Comparison of ENCODE assay signal across 8 mouse cellular contexts in the genomic region with DNA sequence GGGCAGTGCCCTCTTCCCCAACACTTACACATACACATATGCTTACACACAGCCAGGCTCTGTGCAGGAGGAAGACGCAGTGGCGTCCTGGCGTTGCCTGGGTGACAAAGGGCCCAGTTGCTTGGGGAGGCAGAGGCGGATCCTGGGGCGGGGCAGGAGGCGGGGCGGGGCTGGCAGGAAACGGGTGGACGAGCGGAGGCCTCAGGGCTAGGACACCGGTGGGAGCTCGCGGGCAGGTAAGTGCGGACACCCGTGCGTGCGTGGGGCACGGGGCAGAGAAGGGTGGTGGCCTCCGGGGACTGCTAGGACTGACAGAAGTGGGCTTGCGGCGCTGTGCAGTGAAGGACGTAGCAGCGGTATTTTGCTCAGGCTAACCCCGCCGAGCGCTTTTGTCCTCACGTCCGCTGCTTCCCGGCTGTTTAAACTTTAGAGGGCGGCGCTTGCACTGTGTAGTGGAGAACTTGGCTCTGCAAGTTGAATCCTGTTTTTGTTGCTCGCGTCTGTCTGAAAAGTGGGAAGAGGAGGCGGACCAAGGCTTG. TPM values are rescaled to one million over a fixed set of nuclear protein-coding genes. Genes with fewer than 3 reads are reported as not detected.
DNase-seq lines count a peak whose midpoint lies in the region; ATAC-seq and TF ChIP-seq lines count a peak whose summit lies in the region.

Casp6 (plus strand) TSS at position 155 of the 539 bp plus-strand sequence.

- intact Hi-C loops in heart, postnatal 10 days (cut with DNase I), result loop anchor here (2.0 to 10.0 kb wide), 4 partner anchors 23 to 793 kb away; partner anchors contain the start of genes Gar1, Pla2g12a and Sec24b

- no peaks in the 10 kb centered on the region for H3K9me3 ChIP-seq in ES-Bruce4 (replicated peaks; ENCODE audit: control insufficient read depth, insufficient read depth, low read length, poor library complexity, severe bottlenecking)
- no peaks in the 10 kb centered on the region for H3K9me3 ChIP-seq in forebrain, embryonic 13.5 days (replicated peaks)
- no peaks in the 10 kb centered on the region for H3K9me3 ChIP-seq in liver, embryonic 15.5 days (replicated peaks)
- H3K9me3 ChIP-seq in neural tube, embryonic 11.5 days (ENCODE audit: control insufficient read depth, low read length), result no peaks in the 10 kb centered on the region
- H3K9me3 ChIP-seq in stomach, postnatal 0 days (ENCODE audit: control insufficient read depth, low read length), result no peaks in the 10 kb centered on the region

- no peak for TF ChIP-seq POLR2A in ES-Bruce4 (IDR thresholded peaks at IDR 0.05; ENCODE audit: insufficient read depth, low read length)

- peak; percentile 16 for DNase-seq in cerebellum, adult 11 months
- DNase-seq in heart, postnatal 10 days, result peak; percentile 85 to 86
- DNase-seq in kidney, postnatal 36 days, result peak; percentile 90 to 96
- peak; percentile 85 for DNase-seq in neural tube, embryonic 11.5 days (ENCODE audit: low spot score)
- DNase-seq in stomach, postnatal 0 days (ENCODE audit: low spot score), result peak; percentile 97

- peak within 1 kb of the TSS; percentile 76 for H3K4me2 ChIP-seq in forebrain, embryonic 13.5 days
- peak within 1 kb of the TSS; percentile 87 for H3K4me2 ChIP-seq in liver, embryonic 15.5 days
- peak within 1 kb of the TSS; percentile 61 for H3K4me2 ChIP-seq in neural tube, embryonic 11.5 days (ENCODE audit: low read depth)
- H3K4me2 ChIP-seq in stomach, postnatal 0 days (replicated peaks; ENCODE audit: low read depth), result peak within 1 kb of the TSS; percentile 80

- peaks cover 2% of the 10 kb centered on the region for H3K4me1 ChIP-seq in ES-Bruce4 (ENCODE audit: control insufficient read depth, insufficient read depth, low read length)
- peaks cover 13% of the 10 kb centered on the region for H3K4me1 ChIP-seq in forebrain, embryonic 13.5 days
- peaks cover 65% of the 10 kb centered on the region for H3K4me1 ChIP-seq in liver, embryonic 15.5 days (replicated peaks)
- H3K4me1 ChIP-seq in neural tube, embryonic 11.5 days (ENCODE audit: control insufficient read depth, insufficient read depth, low read length), result peaks cover 5% of the 10 kb centered on the region; the same call in 1 of the 2 replicates
- peaks cover 4% of the 10 kb centered on the region; the same call in 1 of the 2 replicates for H3K4me1 ChIP-seq in stomach, postnatal 0 days (replicated peaks; ENCODE audit: control insufficient read depth, insufficient read depth)

- WGBS in forebrain, embryonic 13.5 days, result under 1% methylated on average over 34 of the region's 34 CpGs
- WGBS in liver, embryonic 15.5 days (ENCODE audit: insufficient replicate concordance), result 0% methylated on average over 34 of the region's 34 CpGs
- WGBS in neural tube, embryonic 11.5 days, result under 1% methylated on average over 33 of the region's 34 CpGs
- WGBS in stomach, postnatal 0 days, result under 1% methylated on average over 32 of the region's 34 CpGs

- peak within 1 kb of the TSS; percentile 93 for H3K4me3 ChIP-seq in ES-Bruce4 (ENCODE audit: low read depth, low read length)
- peak within 1 kb of the TSS; percentile 62 for H3K4me3 ChIP-seq in forebrain, embryonic 13.5 days
- peak within 1 kb of the TSS; percentile 75 for H3K4me3 ChIP-seq in liver, embryonic 15.5 days (replicated peaks)
- H3K4me3 ChIP-seq in neural tube, embryonic 11.5 days (ENCODE audit: low read depth, low read length), result peak within 1 kb of the TSS; percentile 62
- peak within 1 kb of the TSS; percentile 68 for H3K4me3 ChIP-seq in stomach, postnatal 0 days (ENCODE audit: low read depth, low read length)

- no peak for TF ChIP-seq EP300 in ES-Bruce4 (IDR thresholded peaks at IDR 0.05; ENCODE audit: insufficient read depth, low read depth, low read length)
- no peak for TF ChIP-seq EP300 in stomach, postnatal 0 days (optimal IDR thresholded peaks at IDR 0.05)

- H3K27me3 ChIP-seq in ES-Bruce4 (ENCODE audit: control insufficient read depth, insufficient read depth, low read length, poor library complexity, severe bottlenecking), result no peaks in the 10 kb centered on the region
- no peaks in the 10 kb centered on the region for H3K27me3 ChIP-seq in forebrain, embryonic 13.5 days
- H3K27me3 ChIP-seq in liver, embryonic 15.5 days, result no peaks in the 10 kb centered on the region
- H3K27me3 ChIP-seq in neural tube, embryonic 11.5 days (ENCODE audit: control insufficient read depth, insufficient read depth, low read length), result no peaks in the 10 kb centered on the region
- no peaks in the 10 kb centered on the region for H3K27me3 ChIP-seq in stomach, postnatal 0 days (ENCODE audit: control insufficient read depth, insufficient read depth, low read length)

- ATAC-seq in forebrain, embryonic 13.5 days, result peak; percentile 96
- ATAC-seq in liver, embryonic 15.5 days (ENCODE audit: insufficient read depth), result peak; percentile 93
- peak; percentile 95 for ATAC-seq in neural tube, embryonic 11.5 days (ENCODE audit: insufficient read depth, low FRiP score, low TSS enrichment)
- ATAC-seq in stomach, postnatal 0 days (ENCODE audit: low FRiP score, low TSS enrichment), result peak; percentile 93

- H3K27ac ChIP-seq in ES-Bruce4 (ENCODE audit: insufficient read depth, low read length), result no peak within 1 kb of the TSS
- H3K27ac ChIP-seq in forebrain, embryonic 13.5 days, result no peak within 1 kb of the TSS; the same call in 1 of the 2 replicates
- peak within 1 kb of the TSS; percentile 75 for H3K27ac ChIP-seq in liver, embryonic 15.5 days (replicated peaks)
- H3K27ac ChIP-seq in neural tube, embryonic 11.5 days (ENCODE audit: low read depth, low read length), result no peak within 1 kb of the TSS
- H3K27ac ChIP-seq in stomach, postnatal 0 days (replicated peaks), result peak within 1 kb of the TSS; percentile 81

- no peaks in the 10 kb centered on the region for H3K36me3 ChIP-seq in ES-Bruce4 (ENCODE audit: control insufficient read depth, insufficient read depth, low read length, poor library complexity, severe bottlenecking)
- peaks cover 4% of the 10 kb centered on the region; the same call in 1 of the 2 replicates for H3K36me3 ChIP-seq in forebrain, embryonic 13.5 days (ENCODE audit: poor library complexity, severe bottlenecking)
- H3K36me3 ChIP-seq in liver, embryonic 15.5 days (replicated peaks), result peaks cover 17% of the 10 kb centered on the region
- no peaks in the 10 kb centered on the region for H3K36me3 ChIP-seq in neural tube, embryonic 11.5 days (ENCODE audit: control insufficient read depth, insufficient read depth, low read length)
- H3K36me3 ChIP-seq in stomach, postnatal 0 days (ENCODE audit: control insufficient read depth, insufficient read depth, low read length), result no peaks in the 10 kb centered on the region; the same call in 1 of the 2 replicates

- TF ChIP-seq CTCF in ES-Bruce4 (IDR thresholded peaks at IDR 0.05; ENCODE audit: low read depth, low read length), result no peak
- no peak for TF ChIP-seq CTCF in stomach, postnatal 0 days (IDR thresholded peaks at IDR 0.05; ENCODE audit: low read depth)

- H3K9ac ChIP-seq in ES-Bruce4 (ENCODE audit: low read depth, poor library complexity, severe bottlenecking), result peak within 1 kb of the TSS; percentile 50
- H3K9ac ChIP-seq in forebrain, embryonic 13.5 days, result peak within 1 kb of the TSS; percentile 72
- H3K9ac ChIP-seq in liver, embryonic 15.5 days, result peak within 1 kb of the TSS; percentile 68
- peak within 1 kb of the TSS; percentile 61 for H3K9ac ChIP-seq in neural tube, embryonic 11.5 days (ENCODE audit: low read length)
- peak within 1 kb of the TSS; percentile 72 for H3K9ac ChIP-seq in stomach, postnatal 0 days (ENCODE audit: low read length)

RNA-seq across cellular contexts. Expression of gene Casp6, which starts in this region (rescaled TPM):
- polyA plus RNA-seq in ES-Bruce4 (2011; ENCODE audit: insufficient read depth, insufficient read length, low read depth, missing spikeins), result 18.6 and 19.1 TPM in 2 replicates
- 43.6 and 44.8 TPM in 2 replicates for polyA plus RNA-seq in forebrain, embryonic 13.5 days (2015; fragmentation: Nextera tagmentation; extraction: Ambion mirVana)
- 10 to 100 TPM; 19.5 to 25.3 TPM for total RNA-seq in heart, postnatal 10 days (2021)
- polyA plus RNA-seq in liver, embryonic 15.5 days (2015; fragmentation: Nextera tagmentation; extraction: Ambion mirVana), result 27.3 and 30.6 TPM in 2 replicates
- 58.5 and 60.4 TPM in 2 replicates for polyA plus RNA-seq in neural tube, embryonic 11.5 days (2014; fragmentation: Nextera tagmentation; extraction: Ambion mirVana)
- polyA plus RNA-seq in stomach, postnatal 0 days (2015; fragmentation: Nextera tagmentation; extraction: Ambion mirVana), result 164 and 176 TPM in 2 replicates

Comparison
In these comparisons a context has a peak if more than half of its experiments do, and no peak if none do; other contexts are left out.
1. H3K27ac ChIP-seq: peak in liver, embryonic 15.5 days (single experiment) and stomach, postnatal 0 days (single experiment); none in ES-Bruce4 (single experiment), forebrain, embryonic 13.5 days (single experiment) and neural tube, embryonic 11.5 days (single experiment).
2. DNase-seq: peak in every context shown above with its lines; median percentile 97 in stomach, postnatal 0 days; 93 in kidney, postnatal 36 days; 86 in heart, postnatal 10 days; 85 in neural tube, embryonic 11.5 days; 16 in cerebellum, adult 11 months.
3. Peak in every context shown above with its lines, with median percentiles within 50 percentile points of each other: H3K4me3 ChIP-seq, H3K9ac ChIP-seq, ATAC-seq and H3K4me2 ChIP-seq.